Mouse (Mus musculus) kidney, postnatal 36 days (tissue): ENCODE data around the gene Ppip5k2.

Experiments used
- DNase-seq, 2 experiments: peaks; one replicate each; pipeline ENCODE4 v3.0.0; 2021 to 2022; ENCODE audit warnings: mixed read lengths in 2 of 2

The Ppip5k2 gene

DNA sequence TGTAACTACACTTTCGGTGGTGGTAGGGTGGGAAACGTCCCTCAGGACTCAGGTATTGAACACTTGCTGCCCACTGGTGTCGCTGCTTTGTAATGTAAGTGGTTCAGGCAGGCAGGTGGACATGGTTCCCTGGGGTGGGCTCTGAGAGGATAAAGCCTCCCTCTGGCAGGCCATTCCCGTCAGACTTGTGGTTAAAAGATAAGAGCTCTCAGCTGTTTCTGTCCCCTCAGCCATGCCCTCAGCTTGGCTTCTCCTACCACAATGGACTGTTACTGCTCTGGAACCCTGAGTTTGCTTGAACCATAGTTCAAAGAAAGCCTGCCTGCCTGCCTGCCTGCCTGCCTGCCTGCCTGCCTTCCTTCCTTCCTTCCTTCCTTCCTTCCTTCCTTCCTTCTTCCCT is 15.8 kb downstream of the Ppip5k2 start:
- DNase-seq, result no peak

DNA sequence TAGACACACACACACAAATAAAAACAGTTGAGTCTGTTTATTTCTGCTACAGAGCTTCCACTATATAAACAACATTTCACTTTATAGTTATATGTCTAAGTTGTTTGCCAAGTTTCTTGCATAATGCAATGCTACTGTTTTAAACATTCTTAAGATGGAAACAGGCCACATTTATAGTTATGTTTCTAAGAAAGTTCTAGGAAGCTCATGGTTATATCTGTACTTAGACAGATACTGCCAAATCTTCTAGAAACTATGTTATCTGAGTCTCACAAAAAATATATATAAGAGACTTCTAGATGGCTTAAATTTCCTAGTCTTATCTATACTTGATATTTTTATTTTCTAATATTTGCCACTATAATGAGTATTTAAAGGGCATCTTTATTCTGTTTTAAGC is 17.0 kb downstream of the Ppip5k2 start:
- DNase-seq, result no peak

DNA sequence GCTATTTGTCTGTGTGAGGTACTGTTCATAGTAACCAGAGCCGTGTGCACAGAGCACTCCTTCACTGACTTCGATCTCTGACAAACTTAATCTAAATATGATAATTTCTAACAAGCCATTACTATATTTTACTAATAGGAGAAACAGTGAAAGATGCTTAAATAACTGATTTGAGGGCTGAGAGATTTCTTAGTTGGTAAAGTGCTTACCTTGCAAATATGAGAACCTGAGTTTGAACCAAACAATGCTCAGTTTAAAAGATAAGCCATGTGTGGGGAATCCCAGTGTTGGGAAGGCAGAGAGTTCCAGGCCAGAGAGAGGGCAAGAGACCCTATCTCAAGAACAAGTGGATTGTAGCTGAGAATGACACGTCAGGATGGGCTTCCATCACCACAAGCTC is 22.0 kb downstream of the Ppip5k2 start:
- no peak for DNase-seq

DNA sequence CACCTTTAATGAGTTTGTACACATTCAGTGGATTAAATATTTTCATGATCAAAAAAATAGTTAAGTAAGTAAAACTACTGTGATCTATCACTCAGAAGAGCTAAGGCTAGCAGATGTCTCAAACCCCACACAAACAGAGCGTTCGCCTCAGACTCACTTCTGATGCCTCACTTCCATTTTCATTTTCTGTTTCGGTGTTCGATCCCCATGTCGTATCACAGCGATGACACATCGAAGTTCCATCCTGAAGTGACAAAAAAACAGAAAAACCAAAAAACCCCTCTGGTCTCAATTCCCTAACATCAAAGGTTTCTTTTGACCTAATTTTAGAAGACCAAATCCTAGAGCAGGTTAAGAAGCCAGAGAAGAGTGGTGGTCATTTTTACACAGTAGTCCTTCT is 23.9 kb downstream of the Ppip5k2 start:
- no peak for DNase-seq

DNA sequence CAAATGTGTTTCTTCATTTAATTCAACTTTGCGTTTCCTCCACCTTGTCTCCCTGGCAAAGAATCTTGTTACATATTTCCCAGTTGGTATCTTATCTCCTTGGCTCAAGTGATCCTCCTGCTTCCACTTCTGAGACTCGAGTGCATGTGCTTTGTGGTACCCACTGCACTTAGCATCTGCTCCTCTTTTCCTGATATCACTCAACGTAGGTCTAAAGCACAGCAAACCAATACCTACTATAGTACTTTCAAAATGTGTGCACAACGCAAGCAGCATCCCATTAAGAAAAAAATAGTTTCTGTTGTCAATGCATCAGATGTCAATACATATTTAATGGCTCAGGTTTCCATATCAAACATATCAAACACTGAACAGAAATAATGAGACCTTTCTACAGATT is 24.5 kb downstream of the Ppip5k2 start:
- DNase-seq, result no peak

DNA sequence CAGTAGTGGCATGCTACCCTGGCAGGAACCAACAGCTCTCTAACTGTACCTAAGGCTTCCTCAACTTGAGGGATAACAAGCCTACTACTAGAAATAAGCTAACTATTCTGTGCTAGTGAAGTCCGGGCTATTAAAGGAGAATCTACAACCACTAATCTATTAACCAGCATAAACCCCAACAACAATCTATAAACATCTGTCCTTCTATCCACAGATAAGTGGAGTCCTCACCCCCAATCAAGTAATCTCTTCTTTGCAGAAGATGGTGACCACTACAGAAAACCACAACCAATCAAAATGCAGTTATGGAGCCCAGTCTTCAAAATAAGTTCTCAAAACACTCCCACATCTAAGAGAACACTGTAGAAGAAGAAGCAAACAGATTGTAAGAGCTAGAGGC is 27.1 kb downstream of the Ppip5k2 start:
- no peak for DNase-seq

DNA sequence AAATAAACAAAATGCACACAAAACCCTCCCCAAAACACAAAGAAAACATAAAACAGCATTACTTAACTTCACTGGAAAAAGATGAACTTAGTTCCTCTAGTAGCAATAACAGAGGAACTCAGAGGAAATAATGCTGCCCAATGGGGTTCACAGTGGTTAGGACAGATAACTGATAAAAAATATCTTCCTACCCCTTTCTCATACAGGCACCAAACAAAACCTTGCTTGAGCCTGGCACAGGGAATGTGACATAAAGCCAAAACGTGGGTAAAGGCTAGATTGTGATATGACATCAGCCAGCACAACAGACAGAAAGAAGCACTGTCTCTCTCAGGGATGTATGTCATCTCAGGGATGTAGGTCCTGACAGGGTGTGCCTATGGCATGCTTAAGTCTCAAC is 40.9 kb downstream of the Ppip5k2 start:
- no peak for DNase-seq

DNA sequence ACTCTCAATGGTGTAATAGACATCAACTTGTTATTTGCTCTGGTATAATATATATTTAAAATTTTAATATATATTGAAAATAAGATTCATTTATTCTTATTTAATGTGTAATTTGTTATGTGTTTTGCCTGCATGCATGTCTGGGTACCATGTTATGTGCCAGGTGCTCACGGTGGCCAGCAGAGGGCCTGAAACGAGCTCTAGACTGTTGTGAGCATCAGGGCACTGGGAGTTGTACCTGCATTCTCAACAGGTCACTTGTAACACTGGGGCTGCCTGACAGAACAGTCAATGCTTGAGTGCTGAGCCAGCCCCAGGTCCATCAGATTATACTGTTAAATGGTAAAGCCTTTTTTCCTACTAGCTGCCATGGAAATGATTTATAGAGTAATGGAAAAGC is 43.5 kb downstream of the Ppip5k2 start:
- DNase-seq, result peak; percentile 6 to 44

DNA sequence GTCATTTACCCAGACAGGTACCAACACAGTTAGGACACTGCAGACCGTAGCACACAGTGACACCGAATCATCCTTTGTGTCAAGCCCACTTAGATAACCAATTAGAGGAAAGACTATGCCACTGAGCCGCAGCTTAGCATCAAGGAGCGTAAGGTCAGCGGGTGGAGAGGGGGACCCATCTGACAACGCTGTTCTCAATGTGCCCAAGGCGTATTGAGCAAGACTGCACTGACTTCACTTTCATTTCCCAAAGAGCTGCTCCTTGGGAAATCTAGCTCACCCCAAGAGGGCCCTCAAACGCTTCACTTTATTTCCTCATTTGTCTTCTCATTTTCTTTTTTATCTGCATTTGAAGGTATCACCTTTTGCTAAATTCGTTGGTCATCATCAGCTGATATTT is 51.8 kb downstream of the Ppip5k2 start:
- DNase-seq, result no peak

DNA sequence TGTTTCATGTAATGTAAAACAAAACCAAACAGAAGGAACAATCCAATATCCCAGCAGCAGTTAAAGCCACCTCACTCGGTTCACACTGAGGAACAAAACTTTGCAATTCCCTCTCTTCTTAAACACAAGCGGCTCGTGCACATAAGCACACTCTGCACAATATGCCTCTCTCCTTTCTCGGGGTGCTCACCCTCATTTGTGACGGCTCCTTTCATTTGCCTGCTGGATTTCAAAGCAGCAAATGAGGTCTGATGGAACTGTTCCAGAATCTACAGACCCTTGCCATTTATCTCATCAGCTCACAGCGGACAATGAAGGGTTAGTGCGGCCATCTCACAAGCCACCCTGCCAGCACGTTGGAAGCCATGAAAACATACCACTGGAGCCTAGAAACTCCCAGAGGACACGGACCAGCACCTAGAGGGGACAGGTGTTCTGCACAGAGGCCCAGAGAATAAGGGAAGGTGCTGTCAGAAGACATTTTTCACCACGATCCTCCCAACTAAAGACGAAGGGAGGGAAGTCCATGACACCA is 55.8 kb downstream of the Ppip5k2 start:
- no peak for DNase-seq

DNA sequence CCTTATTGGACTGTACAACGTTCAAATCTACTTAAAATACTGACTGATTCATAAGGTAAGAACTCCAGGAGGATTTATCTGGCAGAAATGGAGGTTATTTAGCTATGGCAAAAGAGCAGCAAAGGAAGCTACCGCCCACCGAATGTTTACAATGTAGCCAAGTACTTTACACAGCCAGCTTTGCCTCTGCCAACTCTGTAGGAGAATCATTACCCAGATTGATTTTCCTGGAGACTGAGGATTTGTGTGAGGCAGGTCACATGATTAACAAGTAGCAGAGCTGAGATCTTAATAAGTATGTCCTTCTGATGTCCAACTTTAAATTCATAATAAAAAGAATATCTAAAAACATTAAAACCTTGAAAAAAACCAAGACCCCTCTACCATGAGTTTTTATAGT is 59.7 kb downstream of the Ppip5k2 start:
- no peak for DNase-seq

DNA sequence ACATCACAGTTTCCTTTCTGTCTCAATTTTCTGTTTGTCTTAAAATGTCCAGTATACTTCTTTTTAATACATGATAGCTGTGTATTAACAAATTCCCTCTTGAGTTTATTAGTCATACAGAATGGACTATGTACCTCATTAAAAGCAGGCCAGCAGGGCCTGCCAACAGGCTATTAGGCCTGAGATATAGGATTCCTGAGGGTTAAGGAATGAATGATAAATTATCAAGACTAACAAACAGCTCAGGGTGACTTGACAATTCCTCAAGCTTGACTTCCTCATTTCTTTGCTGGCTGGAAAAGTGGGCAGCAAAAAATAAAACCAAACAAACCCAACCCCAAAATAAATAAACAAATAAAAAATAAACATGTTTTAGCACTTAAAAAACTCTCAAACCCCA is 64.8 kb downstream of the Ppip5k2 start:
- DNase-seq, result no peak

DNA sequence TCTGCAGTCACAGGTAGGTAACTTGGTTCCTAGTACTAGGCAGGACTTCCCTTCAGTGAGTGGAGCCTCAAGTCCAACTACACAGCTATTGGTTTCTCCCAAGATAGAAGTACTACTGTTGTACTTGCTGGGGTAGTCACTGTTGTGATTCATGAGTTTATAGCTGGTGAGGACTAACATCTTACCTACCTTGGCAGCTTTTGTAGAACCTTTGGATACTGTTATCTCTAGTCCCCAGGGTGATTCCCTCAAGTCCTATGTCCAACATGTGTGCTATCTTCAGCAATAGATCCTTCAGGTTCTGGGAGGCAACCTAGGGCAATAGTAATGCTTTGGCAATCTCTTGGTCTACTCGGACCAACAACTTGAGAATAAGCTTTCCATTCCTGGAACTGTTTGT is 65.6 kb downstream of the Ppip5k2 start:
- no peak for DNase-seq

DNA sequence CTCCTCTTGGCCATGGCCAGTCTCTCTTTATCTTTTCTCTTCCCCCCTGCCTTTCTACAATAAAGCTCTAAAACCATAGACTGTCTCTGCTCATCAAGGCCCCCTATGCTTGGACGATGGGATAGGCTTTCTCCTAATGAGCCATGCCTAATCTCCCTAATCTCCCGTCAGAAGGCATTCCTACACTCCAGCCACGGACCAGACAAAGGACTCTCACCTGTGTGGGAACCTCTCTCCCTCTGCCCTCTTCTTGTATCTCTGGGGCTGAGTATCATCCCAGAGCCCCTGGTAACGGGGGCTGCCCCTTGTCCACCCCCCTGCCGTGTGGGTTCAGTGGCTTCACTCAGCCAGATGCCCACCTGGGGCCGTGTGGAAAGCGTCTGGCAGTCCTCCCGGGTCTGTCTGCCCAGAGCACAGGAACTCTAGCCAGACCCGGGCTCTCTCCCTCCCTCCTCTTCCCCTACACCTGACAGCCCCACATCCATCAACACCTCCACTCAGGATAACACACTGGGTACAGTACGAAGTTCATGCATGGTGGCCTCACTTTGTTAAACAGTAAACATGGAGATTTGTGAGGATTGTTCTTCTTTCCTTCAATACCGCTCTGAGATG is 71.1 kb downstream of the Ppip5k2 start:
- DNase-seq, result peak; percentile 37 to 42

DNA sequence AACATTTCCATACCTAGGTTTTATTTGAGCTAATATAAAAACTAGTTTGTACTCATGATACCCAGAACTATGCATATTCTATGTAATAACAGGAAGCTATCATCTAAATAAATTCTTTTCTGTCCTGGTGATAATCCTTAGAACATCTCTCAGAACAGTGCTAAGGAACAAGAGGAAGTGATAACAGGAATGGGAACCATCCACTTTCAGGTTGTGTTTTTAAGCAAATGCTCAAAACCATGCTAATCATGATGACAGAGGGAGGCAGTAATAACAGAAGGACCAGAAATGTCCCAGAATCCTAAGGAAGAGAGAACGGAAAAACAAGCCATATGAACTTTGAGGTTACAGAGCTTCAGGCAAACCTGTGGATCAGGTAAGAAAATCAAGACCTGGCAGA is 72.9 kb downstream of the Ppip5k2 start:
- no peak for DNase-seq

DNA sequence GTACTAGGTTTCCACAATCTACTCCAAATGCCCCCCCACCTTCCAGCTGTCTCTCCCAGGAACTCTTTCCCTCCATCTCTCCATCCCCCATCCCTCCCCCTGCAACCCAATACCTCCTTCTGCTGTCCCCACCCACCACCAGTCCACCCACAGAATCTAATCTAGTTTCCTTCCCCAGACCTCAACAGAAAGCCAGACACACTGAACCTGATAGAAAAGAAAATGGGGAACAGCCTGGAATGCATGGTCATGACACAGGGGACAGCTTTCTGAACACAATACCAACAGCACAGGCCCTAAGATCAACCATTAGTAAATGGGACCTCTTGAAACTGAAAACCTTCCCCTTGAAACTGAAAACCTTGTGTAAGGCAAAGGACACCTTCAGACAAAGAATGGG is 76.4 kb downstream of the Ppip5k2 start:
- no peak for DNase-seq

DNA sequence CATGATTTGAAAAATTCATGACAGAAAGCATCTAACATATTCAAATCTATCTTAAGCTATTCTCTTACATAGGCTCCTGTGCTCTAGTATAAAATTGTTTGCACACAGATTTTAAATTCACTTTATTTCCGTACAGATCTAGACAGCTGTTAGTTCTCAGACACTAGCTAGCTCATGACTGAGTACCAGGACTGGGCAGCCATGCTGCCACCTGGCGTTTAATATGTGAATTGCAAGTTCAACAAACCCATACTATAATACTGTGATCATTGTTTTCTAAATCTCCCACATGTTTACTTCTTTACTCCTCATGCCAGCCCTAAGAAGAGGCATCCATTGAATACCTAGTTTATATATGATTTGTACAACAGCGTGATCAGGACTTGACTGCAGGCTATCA is 81.5 kb downstream of the Ppip5k2 start:
- DNase-seq, result peak; percentile 58 to 75

DNA sequence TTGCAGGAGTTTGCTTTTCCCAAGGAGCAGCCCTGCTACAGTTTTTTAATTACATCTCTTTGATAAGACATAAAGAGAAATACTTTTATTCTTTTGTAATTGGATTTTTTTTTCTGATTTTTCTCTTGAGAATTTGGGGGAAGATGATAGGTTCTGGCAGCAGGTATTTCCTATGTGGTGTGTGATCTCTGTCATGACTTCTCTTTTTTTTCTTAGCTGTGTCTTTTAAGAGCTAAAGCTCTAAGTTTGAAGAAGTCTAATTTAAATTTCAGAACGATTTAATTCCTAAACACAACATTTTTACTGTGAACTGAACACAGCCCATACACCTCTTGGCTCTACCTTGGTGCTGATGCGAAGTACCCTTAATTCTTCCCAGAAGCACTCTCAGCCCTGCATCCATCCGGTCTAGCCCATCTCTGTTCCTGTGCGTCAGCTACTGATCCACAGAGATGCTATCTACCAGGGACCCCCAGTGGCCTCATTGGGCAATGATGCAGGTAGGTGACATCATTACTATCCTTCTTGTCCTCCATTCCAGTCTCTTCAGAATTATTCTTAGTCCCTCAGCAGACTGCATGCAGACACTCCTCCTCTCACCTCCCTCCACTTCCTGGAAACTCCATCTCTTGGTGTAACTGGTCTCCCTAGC is 93.6 kb downstream of the Ppip5k2 start:
- DNase-seq, result no peak

DNA sequence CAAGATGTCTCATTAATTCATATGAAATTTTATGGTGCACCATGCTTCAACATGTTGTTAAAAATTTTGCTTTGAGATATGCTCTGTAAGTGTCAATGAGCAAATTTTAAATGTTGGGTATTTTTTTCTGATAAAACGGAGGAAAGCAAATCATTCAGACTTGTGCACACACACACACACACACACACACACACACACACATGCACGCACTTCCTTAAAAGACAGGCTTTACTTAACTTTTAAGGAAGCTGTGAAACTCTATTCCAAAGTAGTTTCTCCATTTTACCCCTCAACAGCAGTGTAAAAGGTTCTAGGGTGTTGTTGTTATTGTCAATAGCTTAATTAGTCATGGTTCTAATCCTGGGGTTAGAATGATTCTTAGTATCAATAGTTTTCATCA is 94.1 kb downstream of the Ppip5k2 start:
- DNase-seq, result no peak

DNA sequence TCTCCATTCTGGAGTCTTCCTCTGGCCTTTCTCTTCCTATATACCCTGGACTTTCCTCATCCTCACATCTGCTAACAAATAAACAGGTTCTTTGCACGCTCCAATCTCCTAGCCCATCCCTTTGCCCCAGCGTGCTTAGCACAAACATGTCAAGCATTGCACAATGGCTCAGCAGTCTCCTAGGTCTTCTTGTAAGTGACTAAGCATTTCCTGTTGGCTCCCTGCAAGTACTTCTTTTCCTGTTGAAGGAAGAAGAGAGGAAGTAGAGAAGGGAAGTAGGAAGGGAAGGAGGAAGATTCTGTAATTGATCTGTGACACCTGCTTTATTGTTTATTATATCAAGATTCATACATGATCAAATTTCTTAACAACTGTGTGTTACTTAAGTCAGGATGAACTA is 97.4 kb downstream of the Ppip5k2 start:
- DNase-seq, result no peak

DNA sequence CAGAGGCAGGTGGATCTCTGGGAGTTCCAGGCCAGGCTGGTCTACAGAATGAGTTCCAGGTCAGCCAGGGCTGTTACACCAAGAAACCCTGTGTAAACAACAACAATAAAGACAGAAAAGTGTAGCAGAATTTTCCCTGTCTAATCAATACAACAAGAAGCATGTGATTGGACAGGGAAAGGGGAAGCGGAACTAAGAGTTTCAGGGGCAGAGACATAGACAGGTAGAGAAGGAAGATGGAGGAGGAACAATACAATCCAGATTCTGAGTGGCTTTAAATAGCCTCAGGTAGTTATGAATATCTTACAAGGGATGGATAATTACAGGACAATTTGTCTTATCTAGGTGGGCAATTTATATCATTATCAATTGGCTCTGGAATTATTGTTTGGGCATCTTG is 102.9 kb downstream of the Ppip5k2 start:
- no peak for DNase-seq

DNA sequence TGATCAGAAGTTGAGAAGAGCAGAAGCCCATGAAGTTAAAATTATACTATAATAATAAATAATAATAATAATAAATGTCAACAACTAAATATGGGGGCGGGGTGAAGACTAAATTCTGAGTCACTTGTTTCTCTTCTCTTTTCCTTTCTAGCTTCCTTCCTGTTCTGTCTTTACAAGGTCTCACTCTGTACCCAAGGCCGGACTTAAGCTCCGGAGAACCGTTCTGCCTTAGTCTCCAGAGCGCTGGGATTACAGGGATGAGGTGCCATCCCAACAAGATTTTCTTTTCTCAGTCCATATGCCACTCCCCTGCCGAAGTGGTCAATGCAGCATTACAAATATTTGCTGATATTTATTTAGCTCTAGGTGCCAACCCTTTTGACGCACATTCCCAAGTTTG is 107.9 kb downstream of the Ppip5k2 start:
- peak in 1 of 2 experiments; percentile 26 for DNase-seq

DNA sequence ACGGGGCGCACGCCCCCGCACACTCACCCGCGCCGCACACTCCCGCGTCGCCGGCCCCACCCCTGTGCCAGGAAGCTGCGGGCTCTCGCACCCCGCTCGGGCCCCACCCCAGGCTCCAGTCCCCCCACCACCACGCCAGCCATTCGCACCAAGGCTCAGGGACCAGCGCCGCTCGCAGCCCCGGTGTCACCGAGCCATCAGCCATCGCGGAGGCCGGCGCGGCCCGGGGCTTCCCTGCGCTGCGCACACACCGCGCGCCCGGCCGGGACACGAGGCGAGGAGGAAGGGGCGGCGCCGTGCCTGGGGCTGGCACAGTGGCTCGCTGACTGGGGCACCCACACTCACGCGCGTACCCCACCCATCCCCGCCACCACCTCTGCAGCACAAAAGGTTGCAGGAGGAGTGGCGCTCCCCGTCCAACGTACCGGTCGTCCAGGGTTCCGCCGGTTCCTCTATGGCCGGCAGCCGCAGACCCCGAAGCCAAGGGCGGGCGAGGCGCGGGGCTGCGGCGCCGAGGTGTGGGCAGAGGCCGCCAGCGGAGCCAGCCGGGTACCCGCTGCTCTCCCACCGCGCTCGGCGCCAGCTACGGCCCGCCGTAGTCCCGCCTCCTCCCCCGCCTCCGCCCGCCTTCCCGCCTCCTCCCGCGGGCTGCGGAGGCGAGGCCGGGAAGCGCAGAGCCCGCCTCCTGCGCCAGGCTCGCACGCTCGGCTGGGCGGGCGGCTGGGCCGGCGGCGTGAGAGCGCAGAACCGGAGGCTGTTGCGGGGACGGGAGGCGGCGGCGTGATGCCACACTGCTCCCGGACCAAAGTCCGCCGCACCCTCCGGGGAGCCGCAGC is 108.6 kb downstream of the Ppip5k2 start, which contains the start of gene D1Ertd622e:
D1Ertd622e (minus strand) TSS at position 669 of the 836 bp plus-strand sequence.
- peak; percentile 81 to 90 for DNase-seq
